27 mouse cellular contexts compared by ENCODE assay signal in genomic region chr11:57207260-57207659, GRCm38 (mm10).
"Had no signal": no experiment of that assay in that cellular context is flagged by ENCODE, and none has a peak within 500 bp of the region (broad histone marks: within the 10 kb centered on the region; RNA-seq: fewer than 3 reads in every experiment).

No protein-coding gene starts in this region.

- H3K36me3 ChIP-seq: heart, embryonic 13.5 days; heart, embryonic 15.5 days; hindbrain, embryonic 13.5 days; hindbrain, embryonic 15.5 days; intestine, embryonic 15.5 days; limb, embryonic 10.5 days; limb, embryonic 12.5 days; liver, embryonic 13.5 days; liver, embryonic 15.5 days had no signal

- H3K9ac ChIP-seq: forebrain, postnatal 0 days; heart, embryonic 13.5 days; heart, embryonic 15.5 days; hindbrain, embryonic 13.5 days; hindbrain, embryonic 15.5 days; intestine, embryonic 15.5 days; limb, embryonic 12.5 days; liver, embryonic 13.5 days; liver, embryonic 15.5 days had no signal

- H3K4me2 ChIP-seq: heart, embryonic 11.5 days; heart, embryonic 13.5 days; heart, embryonic 15.5 days; hindbrain, embryonic 13.5 days; hindbrain, embryonic 15.5 days; intestine, embryonic 15.5 days; limb, embryonic 12.5 days; liver, embryonic 11.5 days; liver, embryonic 13.5 days; liver, embryonic 15.5 days had no signal

- H3K4me1 ChIP-seq: heart, embryonic 15.5 days; intestine, embryonic 15.5 days; limb, embryonic 10.5 days; limb, embryonic 12.5 days; liver, embryonic 13.5 days; liver, embryonic 15.5 days had no signal

- H3K27me3 ChIP-seq: heart, embryonic 13.5 days; heart, embryonic 15.5 days; hindbrain, embryonic 13.5 days; hindbrain, embryonic 15.5 days; intestine, embryonic 15.5 days; limb, embryonic 12.5 days; liver, embryonic 13.5 days; liver, embryonic 15.5 days had no signal

- ATAC-seq: forebrain, postnatal 0 days; inflammation-experienced regulatory T-cells, adult 6 months; intestine, embryonic 15.5 days; intestine, postnatal 0 days had no signal

- H3K27ac ChIP-seq: heart, adult 2 months; heart, embryonic 13.5 days; heart, embryonic 15.5 days; hindbrain, embryonic 13.5 days; hindbrain, embryonic 15.5 days; intestine, embryonic 15.5 days; left cerebral cortex, adult 2 months; limb, embryonic 10.5 days; limb, embryonic 12.5 days; liver, embryonic 13.5 days; liver, embryonic 15.5 days had no signal

- H3K4me3 ChIP-seq: heart, adult 2 months; heart, embryonic 13.5 days; heart, embryonic 15.5 days; hindbrain, embryonic 13.5 days; hindbrain, embryonic 15.5 days; intestine, embryonic 15.5 days; left cerebral cortex, adult 2 months; limb, embryonic 10.5 days; limb, embryonic 12.5 days; liver, embryonic 13.5 days; liver, embryonic 15.5 days had no signal

- H3K9me3 ChIP-seq: heart, embryonic 13.5 days; heart, embryonic 15.5 days; hindbrain, embryonic 13.5 days; hindbrain, embryonic 15.5 days; intestine, embryonic 15.5 days; limb, embryonic 10.5 days; limb, embryonic 12.5 days; liver, embryonic 13.5 days; liver, embryonic 15.5 days had no signal

- DNase-seq: forebrain, postnatal 0 days; gastrocnemius, postnatal 14 days; gastrocnemius, postnatal 36 days; heart, adult 11 months; heart, adult 2 months; heart, postnatal 14 days; heart, postnatal 36 days; kidney, adult 18-20 months; kidney, adult 8-10 months; kidney, postnatal 10 days; kidney, postnatal 25 days; kidney, postnatal 4 days; liver; liver, embryonic 13.5 days had no signal
